ENCODE assay signal across 11 mouse cellular contexts in the genomic region with DNA sequence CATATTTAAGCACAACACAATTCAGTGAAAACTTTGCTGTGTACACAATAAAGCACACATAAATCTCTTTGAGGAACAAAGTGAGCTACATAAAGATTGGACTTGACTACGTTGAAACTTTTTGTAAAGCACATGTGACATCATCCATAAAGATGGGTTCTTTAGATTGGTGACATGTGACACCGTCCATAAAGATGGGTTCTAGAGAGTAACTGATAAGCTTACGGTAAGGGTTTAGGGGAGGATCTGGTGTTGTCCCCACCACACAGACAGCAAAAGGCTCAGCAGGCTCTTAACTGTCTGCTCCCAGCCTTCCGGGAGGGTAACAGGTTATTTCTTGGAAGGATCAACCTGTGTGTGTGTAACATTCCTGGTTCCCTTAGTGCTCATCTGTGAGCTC.
"Had no signal": no experiment of that assay in that cellular context is flagged by ENCODE, and none has a peak within 500 bp of the region (broad histone marks: within the 10 kb centered on the region; RNA-seq: fewer than 3 reads in every experiment).

No protein-coding gene starts in this region.

- H3K27ac ChIP-seq: kidney, embryonic 15.5 days; limb, embryonic 15.5 days; liver, embryonic 14.5 days; midbrain, embryonic 13.5 days had no signal

- H3K27me3 ChIP-seq: kidney, embryonic 15.5 days; limb, embryonic 15.5 days; midbrain, embryonic 13.5 days had no signal

- H3K4me2 ChIP-seq: kidney, embryonic 15.5 days; limb, embryonic 15.5 days; midbrain, embryonic 13.5 days had no signal

- H3K9me3 ChIP-seq: kidney, embryonic 15.5 days; limb, embryonic 15.5 days; midbrain, embryonic 13.5 days had no signal

- ATAC-seq: midbrain, embryonic 13.5 days had no signal

- H3K4me3 ChIP-seq: kidney, embryonic 15.5 days; limb, embryonic 15.5 days; midbrain, embryonic 13.5 days had no signal

- H3K9ac ChIP-seq: kidney, embryonic 15.5 days; limb, embryonic 15.5 days; liver, embryonic 14.5 days; midbrain, embryonic 13.5 days had no signal

- DNase-seq: kidney, adult 2 months; kidney, postnatal 36 days; layer of hippocampus, adult 9-11 months; layer of hippocampus, postnatal 36 days; lung, adult 18-20 months; right cerebral cortex, postnatal 14 days; thymus, postnatal 4 days had no signal
